Mouse (Mus musculus) brain, embryonic 14.5 days (tissue): ENCODE measurements at regions not wholly inside any gene's neighbourhood (a gene's known extent, or its start where the extent isn't known, plus 50 kb on each side); places are given as distances from the start of the nearest gene placed in this dataset.

Source experiments
- CTCF ChIP-seq: fragments of 200-500 bp; IDR thresholded peaks from 2 replicates; pipeline ENCODE4 v1.5.1; 2012; ENCODE audit warnings: inconsistent platforms, mild to moderate bottlenecking, moderate library complexity, borderline replicate concordance; ENCODE audit not compliant: insufficient read depth, insufficient read length; ENCODE audit errors: extremely low read depth
- POLR2A ChIP-seq: fragments of 200-500 bp; IDR thresholded peaks from 2 replicates; pipeline ENCODE4 v1.6.1; 2012; ENCODE audit warnings: mild to moderate bottlenecking, inconsistent platforms, borderline replicate concordance; ENCODE audit not compliant: poor library complexity, insufficient read depth, insufficient read length, severe bottlenecking; ENCODE audit errors: extremely low read depth

DNA sequence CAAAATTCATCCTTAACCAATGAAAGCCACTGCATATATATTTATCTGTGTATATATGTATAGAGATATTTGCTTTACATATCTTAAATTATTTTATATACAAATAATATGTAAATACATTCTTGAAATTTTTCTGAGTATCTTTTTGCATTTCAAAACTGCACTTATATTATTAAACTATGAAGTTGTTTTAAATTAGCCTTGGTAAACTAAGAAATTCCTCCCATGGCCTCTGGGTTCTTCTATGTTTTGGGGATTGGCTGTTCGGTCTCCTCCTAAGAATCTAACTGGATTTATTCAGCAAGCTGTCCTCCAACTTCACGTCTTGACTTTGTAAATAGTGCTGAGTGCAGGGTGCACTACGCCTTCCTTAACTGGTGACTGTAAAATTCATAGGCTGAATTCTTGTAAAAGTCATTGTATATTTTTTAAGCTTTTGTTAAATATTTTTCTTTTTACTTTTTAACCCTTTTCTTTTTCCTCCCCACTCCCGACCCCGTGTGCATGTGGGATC lies 249.6 kb upstream of the Nfe2l3 start:
- TF ChIP-seq CTCF (no peak), POLR2A (no peak)
